Mouse (Mus musculus) intestine, postnatal 0 days (tissue): ENCODE measurements around the gene Erfe. TPM values are rescaled to one million over a fixed set of nuclear protein-coding genes. Genes with fewer than 3 reads are reported as not detected.

Experiments used
- ATAC-seq: fragments of 200-750 bp; cut with Nextera tagmentation; 2 replicates; pipeline ENCODE4 v1.8.0; 2017; ENCODE audit warnings: mild to moderate bottlenecking, moderate TSS enrichment, moderate library complexity
- H3K27ac ChIP-seq: fragments of 300-500 bp; sonication (generic); 2 replicates; pipeline ENCODE4 v1.5.1; 2014; ENCODE audit warnings: mild to moderate bottlenecking, low read depth, low read length, moderate library complexity
- H3K27me3 ChIP-seq: fragments of 300-500 bp; sonication (generic); replicated peaks from 2 replicates; pipeline ENCODE4 v1.6.1; 2014; ENCODE audit warnings: low read length, mixed read lengths; ENCODE audit not compliant: control insufficient read depth, insufficient read depth
- H3K36me3 ChIP-seq: fragments of 300-500 bp; sonication (generic); 2 replicates; pipeline ENCODE4 v1.6.1; 2014; ENCODE audit warnings: mild to moderate bottlenecking, moderate library complexity; ENCODE audit not compliant: control insufficient read depth, insufficient read depth
- H3K4me1 ChIP-seq: fragments of 300-500 bp; sonication (generic); replicated peaks from 2 replicates; pipeline ENCODE4 v1.6.1; 2014; ENCODE audit warnings: antibody characterized with exemption, low read length, mixed read lengths; ENCODE audit not compliant: control insufficient read depth, insufficient read depth
- H3K4me2 ChIP-seq: fragments of 300-500 bp; sonication (generic); replicated peaks from 2 replicates; pipeline ENCODE4 v1.6.1; 2014; ENCODE audit warnings: low read depth, mild to moderate bottlenecking, moderate library complexity
- H3K4me3 ChIP-seq: fragments of 300-500 bp; sonication (generic); 2 replicates; pipeline ENCODE4 v1.5.1; 2014; ENCODE audit warnings: low read depth, low read length
- H3K9ac ChIP-seq: fragments of 300-500 bp; sonication (generic); 2 replicates; pipeline ENCODE4 v1.6.1; 2014; ENCODE audit warnings: mild to moderate bottlenecking, low read depth, low read length
- H3K9me3 ChIP-seq: fragments of 300-500 bp; sonication (generic); 2 replicates; pipeline ENCODE4 v1.6.1; 2016; ENCODE audit warnings: mixed run types; ENCODE audit not compliant: control insufficient read depth
- CTCF ChIP-seq: sonication (generic); IDR thresholded peaks from 2 replicates; pipeline ENCODE4 v1.5.1; 2016; ENCODE audit warnings: low read depth, mild to moderate bottlenecking, control low read depth, antibody characterized with exemption, moderate library complexity
- WGBS: fragments of 180-500 bp; shearing (Covaris S2); extraction: QIAGEN DNeasy Blood & Tissue Kit; methylation state at CpG from one replicate; pipeline ENCODE4 v1.1.7; 2014; 5-methylcytosine and 5-hydroxymethylcytosine counted together
- polyA plus RNA-seq: library from polyadenylated mRNA; unstranded; fragments of >200 nt; fragmentation: Nextera tagmentation; extraction: Ambion mirVana; gene quantifications from 2 replicates; pipeline ENCODE4 v1.2.1, GENCODE M21; 2015

Erfe gene
- polyA plus RNA-seq, 1 experiment from 2014 or later, result 2.7 TPM

- H3K27ac ChIP-seq, result peak overlapping the region; percentile 35
- 47% methylated on average over 5 of the region's 5 CpGs for WGBS
- no peaks in the 10 kb centered on the region for H3K27me3 ChIP-seq
- no peak for TF ChIP-seq CTCF
- H3K9ac ChIP-seq, result no peak overlapping the region
- peaks cover 39% of the 10 kb centered on the region for H3K36me3 ChIP-seq
- H3K4me3 ChIP-seq, result no peak overlapping the region
- peak; percentile 73; the same call in 1 of the 2 replicates for ATAC-seq
- H3K4me2 ChIP-seq, result no peak overlapping the region
- H3K4me1 ChIP-seq, result no peaks in the 10 kb centered on the region
- H3K9me3 ChIP-seq, result no peaks in the 10 kb centered on the region
Observed at GRCm38 (mm10) chr1:91390369-91390768, 24.1 kb downstream of the Erfe start.

- TF ChIP-seq CTCF, result no peak
- Histone ChIP-seq H3K9me3 (no peaks in the 10 kb centered on the region), H3K4me1 (peaks cover 9% of the 10 kb centered on the region; the same call in 1 of the 2 replicates), H3K9ac (peak overlapping the region; percentile 88), H3K4me2 (peak overlapping the region; percentile 84), H3K27ac (peak overlapping the region; percentile 86), H3K36me3 (peaks cover 6% of the 10 kb centered on the region; the same call in 1 of the 2 replicates), H3K27me3 (no peaks in the 10 kb centered on the region), H3K4me3 (peak overlapping the region; percentile 85)
- no peak for ATAC-seq
- WGBS, result under 1% methylated on average over 12 of the region's 12 CpGs
Observed at GRCm38 (mm10) chr1:91397927-91398259, 31.7 kb downstream of the Erfe start.

DNA sequence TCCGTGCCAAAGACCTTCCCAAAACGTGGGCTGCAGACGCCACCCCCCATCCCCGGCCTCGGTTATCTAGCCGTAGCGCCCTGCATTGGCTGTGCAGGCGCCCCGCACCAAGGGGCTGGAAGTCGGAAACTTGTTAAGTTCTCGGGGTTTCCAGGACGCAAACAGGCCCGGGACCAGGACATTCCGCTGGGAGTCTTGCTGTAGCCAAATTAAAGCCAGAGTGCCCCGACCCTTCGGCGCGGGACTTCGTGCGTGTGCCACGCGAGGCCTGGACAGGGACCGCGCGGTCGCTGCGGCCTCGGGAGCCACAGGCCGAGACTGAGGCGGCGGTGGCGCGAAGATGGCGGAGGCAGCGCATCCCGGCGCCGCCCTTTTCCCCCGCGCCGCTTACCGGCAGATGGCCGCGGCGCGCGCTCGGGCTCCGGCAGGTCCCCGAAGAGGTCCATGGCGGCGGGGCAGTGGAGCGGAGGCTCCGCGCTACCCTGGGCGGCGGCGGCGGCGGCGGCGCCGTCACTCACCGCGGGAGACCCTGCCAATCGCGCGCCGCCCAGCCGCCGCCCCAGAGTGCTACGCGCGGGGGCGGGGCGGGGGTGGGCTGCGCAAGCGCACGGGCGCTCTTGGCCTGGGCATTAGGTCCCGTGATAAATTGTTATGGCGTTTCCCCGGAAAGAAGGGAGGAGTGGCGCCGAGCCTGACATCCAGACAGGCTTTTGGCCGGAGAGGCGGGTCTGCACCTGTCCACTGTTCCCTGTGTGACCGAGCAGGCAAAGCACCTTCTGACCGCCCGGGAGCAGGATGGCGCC lies 32.2 kb downstream of the Erfe start, which contains the start of gene Ilkap:
Gene Ilkap, minus strand, starts transcription at position 556 of the 803 bp plus-strand sequence.
- ATAC-seq, result peak; percentile 93
- Histone ChIP-seq H3K27ac (peak within 1 kb of the TSS; percentile 86), H3K36me3 (peaks cover 6% of the 10 kb centered on the region; the same call in 1 of the 2 replicates), H3K9ac (peak within 1 kb of the TSS; percentile 88), H3K4me3 (peak within 1 kb of the TSS; percentile 85), H3K4me2 (peak within 1 kb of the TSS; percentile 84), H3K4me1 (peaks cover 9% of the 10 kb centered on the region; the same call in 1 of the 2 replicates), H3K27me3 (no peaks in the 10 kb centered on the region), H3K9me3 (no peaks in the 10 kb centered on the region)
- under 1% methylated on average over 89 of the region's 91 CpGs for WGBS
- peak; percentile 1; the same call in 1 of the 2 replicates for TF ChIP-seq CTCF

DNA sequence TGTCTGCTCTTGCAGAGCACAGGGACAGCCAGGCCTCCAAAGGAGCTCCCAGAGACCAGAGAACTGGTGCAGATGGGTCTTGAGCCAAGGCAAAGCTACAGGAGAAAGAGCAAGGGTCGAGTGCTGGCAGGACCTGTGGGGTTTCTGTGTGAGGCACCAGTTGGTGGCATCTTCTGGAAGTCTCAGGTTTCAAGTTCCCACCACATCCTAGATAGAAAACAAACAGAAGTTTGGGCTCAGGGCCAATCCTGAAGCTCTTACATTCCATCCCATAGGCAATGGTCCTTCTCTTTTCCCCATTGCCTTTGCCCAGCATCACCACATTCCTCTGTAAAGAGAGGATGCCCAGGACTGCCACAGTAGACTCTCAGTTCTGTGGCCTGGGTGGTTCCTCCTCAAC lies 38.7 kb downstream of the Erfe start:
- H3K27ac ChIP-seq, result no peak overlapping the region
- 5% methylated on average over 1 of the region's 1 CpGs for WGBS
- no peak for ATAC-seq
- H3K27me3 ChIP-seq, result no peaks in the 10 kb centered on the region
- H3K9me3 ChIP-seq, result no peaks in the 10 kb centered on the region
- no peaks in the 10 kb centered on the region for H3K36me3 ChIP-seq
- H3K4me3 ChIP-seq, result no peak overlapping the region
- H3K4me2 ChIP-seq, result no peak overlapping the region
- H3K9ac ChIP-seq, result no peak overlapping the region
- H3K4me1 ChIP-seq, result no peaks in the 10 kb centered on the region
- TF ChIP-seq CTCF, result no peak

GRCm38 (mm10) chr1:91405406-91406169 lies 39.4 kb downstream of the Erfe start:
- Histone ChIP-seq H3K9ac (no peak overlapping the region), H3K4me2 (no peak overlapping the region), H3K27me3 (no peaks in the 10 kb centered on the region), H3K27ac (no peak overlapping the region), H3K4me1 (no peaks in the 10 kb centered on the region), H3K9me3 (no peaks in the 10 kb centered on the region), H3K4me3 (no peak overlapping the region), H3K36me3 (peaks cover 4% of the 10 kb centered on the region; the same call in 1 of the 2 replicates)
- no peak; the same call in 1 of the 2 replicates for ATAC-seq
- no peak for TF ChIP-seq CTCF
- 57% methylated on average over 23 of the region's 23 CpGs for WGBS

DNA sequence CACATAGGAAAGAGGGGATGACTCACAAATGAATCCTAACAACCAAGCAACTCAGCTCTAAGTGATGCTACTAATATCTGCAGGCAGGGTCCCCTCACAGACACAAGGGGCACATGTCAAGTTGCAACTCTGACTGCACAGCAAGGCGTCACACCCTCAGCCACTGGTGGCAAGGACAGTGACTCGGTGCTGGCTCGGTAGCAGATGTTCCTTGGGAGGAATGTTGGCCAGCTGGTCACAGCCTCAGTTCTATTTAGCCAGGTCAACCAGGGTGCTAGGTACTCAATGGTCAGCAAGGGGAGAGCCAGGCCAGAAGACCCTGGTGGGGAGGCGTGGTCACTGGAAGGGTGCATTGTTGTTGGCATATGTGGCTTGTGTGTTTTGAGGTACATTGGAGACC lies 41.6 kb downstream of the Erfe start:
- Histone ChIP-seq H3K36me3 (peaks cover 4% of the 10 kb centered on the region; the same call in 1 of the 2 replicates), H3K4me2 (no peak overlapping the region), H3K4me3 (no peak overlapping the region), H3K27ac (no peak overlapping the region), H3K9ac (no peak overlapping the region), H3K9me3 (no peaks in the 10 kb centered on the region), H3K27me3 (no peaks in the 10 kb centered on the region), H3K4me1 (peaks cover 8% of the 10 kb centered on the region; the same call in 1 of the 2 replicates)
- ATAC-seq, result no peak
- WGBS, result 88% methylated on average over 4 of the region's 4 CpGs
- no peak for TF ChIP-seq CTCF
